Mouse (Mus musculus) CH12.LX (cell line): Measurements from ENCODE around the gene Fkbp11. TPM values are rescaled to one million over a fixed set of nuclear protein-coding genes. Genes with fewer than 3 reads are reported as not detected.

Experiments
- DNase-seq: peaks from one replicate; pipeline ENCODE4 v3.0.0-alpha.2; 2013; ENCODE audit errors: extremely low read depth
- H3K27ac ChIP-seq: 2 replicates; pipeline ENCODE4 v1.5.1; 2012; ENCODE audit warnings: low read depth, mild to moderate bottlenecking, control low read depth, moderate library complexity; ENCODE audit not compliant: insufficient read depth
- H3K27me3 ChIP-seq: replicated peaks from 2 replicates; pipeline ENCODE3; 2012; ENCODE audit warnings: inconsistent platforms
- H3K36me3 ChIP-seq, 2 experiments: replicated peaks in 1 of 2; 2 replicates each; pipeline versions ENCODE3 to v1.6.1; 2012; ENCODE audit warnings: inconsistent platforms in 1 of 2, low read length in 1 of 2, mild to moderate bottlenecking in 1 of 2, mixed read lengths in 1 of 2, moderate library complexity in 1 of 2; ENCODE audit not compliant: control insufficient read depth in 1 of 2, insufficient read depth in 1 of 2
- H3K4me1 ChIP-seq, 2 experiments: 2 replicates each; pipeline ENCODE4 v1.6.1; 2012; ENCODE audit warnings: inconsistent platforms in 1 of 2, moderate library complexity in 1 of 2; ENCODE audit not compliant: insufficient read depth in 2 of 2, control insufficient read depth in 1 of 2
- H3K4me2 ChIP-seq: 2 replicates; pipeline ENCODE4 v1.6.1; 2012; ENCODE audit warnings: low read depth, mild to moderate bottlenecking, control low read depth; ENCODE audit not compliant: poor library complexity, insufficient read depth, severe bottlenecking
- H3K4me3 ChIP-seq, 3 experiments: fragments of 150-350 bp in 1 of 3; sonication (generic) in 1 of 3; replicated peaks in 1 of 3; 2 replicates each; pipeline versions ENCODE3 to v1.5.1; 2011 to 2012; ENCODE audit warnings: low read depth in 2 of 3, low read length in 2 of 3, mild to moderate bottlenecking in 2 of 3, moderate library complexity in 2 of 3, control low read depth in 1 of 3, improper control_type of control experiment in 1 of 3, inconsistent platforms in 1 of 3, mixed read lengths in 1 of 3; ENCODE audit not compliant: poor library complexity in 1 of 3
- H3K79me2 ChIP-seq: replicated peaks from 2 replicates; pipeline ENCODE4 v1.6.1; 2012; ENCODE audit warnings: mild to moderate bottlenecking, moderate library complexity; ENCODE audit not compliant: control insufficient read depth, poor library complexity, insufficient read depth, severe bottlenecking; ENCODE audit errors: extremely low read depth
- H3K9ac ChIP-seq: 2 replicates; pipeline ENCODE4 v1.6.1; 2012; ENCODE audit warnings: low read depth, mild to moderate bottlenecking, control low read depth, moderate library complexity; ENCODE audit not compliant: insufficient read depth
- H3K9me3 ChIP-seq: replicated peaks from 2 replicates; pipeline ENCODE3; 2012; ENCODE audit warnings: low read length, inconsistent platforms, mixed read lengths
- CHD2 ChIP-seq: IDR thresholded peaks from 2 replicates; pipeline ENCODE4 v1.6.1; 2011; ENCODE audit warnings: low read length, improper control_type of control experiment
- CTCF ChIP-seq, 2 experiments: IDR thresholded peaks in 1 of 2; conservative IDR thresholded peaks in 1 of 2; 2 replicates each; pipeline ENCODE4 v1.5.1; 2011 to 2012; ENCODE audit warnings: low read depth in 2 of 2, low read length in 2 of 2, improper control_type of control experiment in 1 of 2, inconsistent platforms in 1 of 2, mild to moderate bottlenecking in 1 of 2, moderate library complexity in 1 of 2
- ELF1 ChIP-seq: IDR thresholded peaks from 2 replicates; pipeline ENCODE4 v1.6.1; 2014; ENCODE audit warnings: low read depth, mild to moderate bottlenecking, inconsistent platforms, low read length, improper control_type of control experiment
- EP300 ChIP-seq: IDR thresholded peaks from 2 replicates; pipeline ENCODE4 v1.6.1; 2011; ENCODE audit warnings: low read length, improper control_type of control experiment
- GABPA ChIP-seq: IDR thresholded peaks from 2 replicates; pipeline ENCODE4 v1.6.1; 2012; ENCODE audit warnings: low read depth, low read length, improper control_type of control experiment, inconsistent platforms; ENCODE audit not compliant: insufficient replicate concordance
- HCFC1 ChIP-seq: IDR thresholded peaks from 2 replicates; pipeline ENCODE4 v1.6.1; 2012; ENCODE audit warnings: low read depth, mild to moderate bottlenecking, inconsistent platforms, low read length, improper control_type of control experiment
- JUN ChIP-seq: IDR thresholded peaks from 2 replicates; pipeline ENCODE4 v1.6.1; 2011; ENCODE audit warnings: low read depth, mild to moderate bottlenecking, low read length, improper control_type of control experiment, moderate library complexity; ENCODE audit not compliant: insufficient read depth
- JUND ChIP-seq: conservative IDR thresholded peaks from 2 replicates; pipeline ENCODE4 v1.6.1; 2011; ENCODE audit warnings: low read depth, low read length, improper control_type of control experiment
- KAT2A ChIP-seq: IDR thresholded peaks from 2 replicates; pipeline ENCODE4 v1.6.1; 2012; ENCODE audit warnings: low read length, improper control_type of control experiment, inconsistent platforms; ENCODE audit not compliant: insufficient replicate concordance
- MAX ChIP-seq: IDR thresholded peaks from 2 replicates; pipeline ENCODE4 v1.6.1; 2011; ENCODE audit warnings: low read length, improper control_type of control experiment
- MAZ ChIP-seq: IDR thresholded peaks from 2 replicates; pipeline ENCODE4 v1.6.1; 2012; ENCODE audit warnings: low read depth, mild to moderate bottlenecking, inconsistent platforms, low read length, improper control_type of control experiment, moderate library complexity
- MEF2A ChIP-seq: IDR thresholded peaks from 2 replicates; pipeline ENCODE4 v1.6.1; 2014; ENCODE audit warnings: low read depth, mild to moderate bottlenecking, inconsistent platforms, low read length, improper control_type of control experiment, borderline replicate concordance
- MXI1 ChIP-seq: IDR thresholded peaks from 2 replicates; pipeline ENCODE4 v1.6.1; 2011; ENCODE audit warnings: mild to moderate bottlenecking, low read depth, low read length, improper control_type of control experiment
- PAX5 ChIP-seq: IDR thresholded peaks from 2 replicates; pipeline ENCODE4 v1.6.1; 2012; ENCODE audit warnings: low read length, inconsistent platforms, mixed read lengths
- POLR2A ChIP-seq: IDR thresholded peaks from 2 replicates; pipeline ENCODE4 v1.6.1; 2011; ENCODE audit warnings: low read depth, mild to moderate bottlenecking, improper control_type of control experiment, low read length
- TBP ChIP-seq: conservative IDR thresholded peaks from 2 replicates; pipeline ENCODE4 v1.6.1; 2011; ENCODE audit warnings: low read depth, low read length, improper control_type of control experiment
- TCF12 ChIP-seq: IDR thresholded peaks from 2 replicates; pipeline ENCODE4 v1.6.1; 2014; ENCODE audit warnings: low read depth, mild to moderate bottlenecking, inconsistent platforms, low read length, improper control_type of control experiment
- UBTF ChIP-seq: IDR thresholded peaks from 2 replicates; pipeline ENCODE4 v1.6.1; 2012; ENCODE audit warnings: low read depth, mild to moderate bottlenecking, inconsistent platforms, low read length, improper control_type of control experiment, moderate library complexity
- USF1 ChIP-seq: IDR thresholded peaks from 2 replicates; pipeline ENCODE4 v1.6.1; 2014; ENCODE audit warnings: low read depth, mild to moderate bottlenecking, inconsistent platforms, low read length, improper control_type of control experiment
- ZC3H11A ChIP-seq: IDR thresholded peaks from 2 replicates; pipeline ENCODE4 v1.6.1; 2012; ENCODE audit warnings: low read depth, mild to moderate bottlenecking, inconsistent platforms, low read length, improper control_type of control experiment
- ZKSCAN1 ChIP-seq: IDR thresholded peaks from 2 replicates; pipeline ENCODE4 v1.6.1; 2012; ENCODE audit warnings: low read depth, inconsistent platforms, low read length, improper control_type of control experiment, borderline replicate concordance
- ZMIZ1 ChIP-seq: IDR thresholded peaks from 2 replicates; pipeline ENCODE4 v1.6.1; 2012; ENCODE audit warnings: low read depth, mild to moderate bottlenecking, inconsistent platforms, low read length, improper control_type of control experiment
- dilution Hi-C: fragments of 300-500 bp; cut with MboI; formaldehyde crosslinking; loops from 2 replicates; pipeline ENCODE4 v1.14.3; 2020; ENCODE audit warnings: low sequenced_read_pairs; ENCODE audit not compliant: extremely low pct_unique_long_range_greater_than_20kb, extremely low pct_ligation_motif_present
- in situ Hi-C: fragments of 300-500 bp; cut with MboI; formaldehyde crosslinking; loops from 3 replicates; pipeline ENCODE4 v1.14.3; 2019; ENCODE audit warnings: low sequenced_read_pairs, low pct_ligation_motif_present, low pct_unique_long_range_greater_than_20kb, mixed read lengths
- polyA plus RNA-seq: library from polyadenylated mRNA; unstranded; fragments of >175 nt; gene quantifications from 2 replicates; pipeline ENCODE4 v1.2.1, GENCODE M21; 2012; ENCODE audit warnings: low read depth; ENCODE audit not compliant: insufficient read length
- total RNA-seq, 2 experiments: library from RNA; depleted of rRNA; stranded (reverse); fragments of 300-350 nt in 1 of 2; fragments of >200 nt in 1 of 2; gene quantifications; 2 replicates each; pipeline ENCODE4 v1.2.3; 2012 to 2014

Fkbp11 gene
- total and polyA plus RNA-seq, 3 experiments = 21.0 to 75.0 (median 22.2) TPM

DNA sequence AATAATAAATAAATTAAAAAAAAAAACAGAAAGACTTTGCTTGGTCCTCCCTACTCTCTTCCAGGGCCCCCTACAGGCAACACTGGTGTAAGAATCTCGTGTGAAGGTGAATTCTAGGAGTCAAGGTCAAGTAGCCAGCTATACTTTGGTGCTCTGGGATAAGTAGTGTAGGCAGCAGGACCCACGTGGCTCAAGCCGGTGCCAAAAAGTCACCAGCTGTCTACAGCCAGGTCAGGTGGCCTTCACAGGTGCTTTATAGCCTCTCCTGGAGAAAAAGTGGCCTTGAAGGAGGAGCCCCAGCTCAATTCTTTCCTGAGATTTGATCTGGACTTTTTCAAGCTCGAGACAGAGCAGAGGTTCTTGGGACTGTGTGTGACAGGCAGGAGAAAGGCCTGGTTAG is 1.9 kb downstream of the Fkbp11 start:
- TF ChIP-seq HCFC1 (no peak), POLR2A (no peak), MXI1 (no peak), MAZ (no peak), ZMIZ1 (no peak), JUND (no peak), CTCF (conservative IDR thresholded peaks at IDR 0.05 in 1 of 2, IDR thresholded peaks at IDR 0.05 in 1 of 2; ENCODE audit: low read depth in 2 of 2, low read length in 2 of 2) (peak in 1 of 2 experiments; percentile 44; a peak in 2 of 4 replicates)
- Histone ChIP-seq H3K27me3 (no peaks in the 10 kb centered on the region), H3K4me1 (peaks cover 3 to 10% of the 10 kb centered on the region in 2 experiments; a peak in 3 of 4 replicates), H3K9ac (0 out of 2 replicates have a peak overlapping the region, but pooled peaks have one; percentile 49), H3K4me3 (no peak overlapping the region), H3K36me3 (peaks cover 0 to 8% of the 10 kb centered on the region in 2 experiments), H3K27ac (no peak overlapping the region), H3K9me3 (no peaks in the 10 kb centered on the region), H3K79me2 (no peaks in the 10 kb centered on the region), H3K4me2 (peak overlapping the region; percentile 41)
- dilution Hi-C loops (no loop called here), in situ Hi-C loops (no loop called here)
- no peak for DNase-seq

DNA sequence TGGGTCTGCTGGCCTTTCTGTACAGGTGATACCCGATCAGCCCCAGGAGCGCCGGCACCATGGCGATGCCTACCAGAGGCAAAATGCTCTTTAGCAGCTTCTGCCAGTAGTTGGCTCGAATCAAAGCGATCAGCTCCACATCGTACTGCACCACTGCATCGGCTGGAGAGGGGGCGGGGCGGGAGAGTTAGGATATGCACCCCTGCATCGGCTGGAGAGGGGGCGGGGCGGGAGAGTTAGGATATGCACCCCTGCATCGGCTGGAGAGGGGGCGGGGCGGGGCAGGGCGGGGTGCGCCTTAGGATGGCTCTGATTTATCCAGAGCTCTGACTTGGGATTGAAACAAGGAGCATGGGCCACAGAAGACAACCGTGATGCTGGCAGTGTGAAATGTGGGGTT is 3.6 kb downstream of the Fkbp11 start:
- no peak overlapping the region for H3K4me2 ChIP-seq

More for the DNA sequence above, 3.6 kb downstream of the Fkbp11 start:
- no peaks in the 10 kb centered on the region for H3K27me3 ChIP-seq
- no peaks in the 10 kb centered on the region for H3K79me2 ChIP-seq
- TF ChIP-seq KAT2A = no peak
- TF ChIP-seq ZKSCAN1 = no peak
- TF ChIP-seq MXI1 = no peak
- no peak for TF ChIP-seq UBTF
- TF ChIP-seq TBP = no peak
- no peak for TF ChIP-seq JUN
- TF ChIP-seq CTCF (conservative IDR thresholded peaks at IDR 0.05 in 1 of 2, IDR thresholded peaks at IDR 0.05 in 1 of 2; ENCODE audit: low read depth in 2 of 2, low read length in 2 of 2) = no peak
- no peak for TF ChIP-seq POLR2A
- no peak for TF ChIP-seq ELF1
- no peak for TF ChIP-seq JUND
- no peak for TF ChIP-seq TCF12
- no peak for TF ChIP-seq MAX
- TF ChIP-seq USF1 = no peak
- TF ChIP-seq ZC3H11A = no peak
- no peak for TF ChIP-seq MEF2A
- TF ChIP-seq MAZ = no peak
- TF ChIP-seq PAX5 = no peak
- TF ChIP-seq EP300 = no peak
- no peak for TF ChIP-seq GABPA
- TF ChIP-seq CHD2 = no peak
- peaks cover 0 to 8% of the 10 kb centered on the region in 2 experiments for H3K36me3 ChIP-seq
- dilution Hi-C loops (no loop called here), in situ Hi-C loops (loop anchor here (5.0 kb wide), 1 partner anchor 78 kb away; no protein-coding TSS in a partner anchor)
- no peak overlapping the region for H3K27ac ChIP-seq
- H3K4me3 ChIP-seq = no peak overlapping the region
- DNase-seq = no peak
- H3K9me3 ChIP-seq = no peaks in the 10 kb centered on the region
- peaks cover 3 to 4% of the 10 kb centered on the region in 2 experiments; a peak in 2 of 4 replicates for H3K4me1 ChIP-seq
- no peak overlapping the region for H3K9ac ChIP-seq
